Mouse (Mus musculus) heart, postnatal 0 days (tissue): ENCODE data around the gene Gpr27. TPM values are rescaled to one million over a fixed set of nuclear protein-coding genes. Genes with fewer than 3 reads are reported as not detected.

Experiments used
- ATAC-seq: fragments of 200-750 bp; cut with Nextera tagmentation; 2 replicates; pipeline ENCODE4 v1.8.0; 2017; ENCODE audit warnings: low read depth, moderate number of reproducible peaks, moderate library complexity; ENCODE audit not compliant: insufficient read depth
- DNase-seq: peaks from one replicate; pipeline ENCODE4 v3.0.0-alpha.2; 2016; ENCODE audit warnings: low spot score
- H3K27ac ChIP-seq: fragments of 300-500 bp; sonication (generic); 2 replicates; pipeline ENCODE4 v1.5.1; 2014; ENCODE audit warnings: low read depth, mild to moderate bottlenecking
- H3K27me3 ChIP-seq: fragments of 300-500 bp; sonication (generic); 2 replicates; pipeline ENCODE4 v1.6.1; 2014; ENCODE audit warnings: low read length, mixed read lengths; ENCODE audit not compliant: control insufficient read depth, insufficient read depth
- H3K36me3 ChIP-seq: fragments of 300-500 bp; sonication (generic); replicated peaks from 2 replicates; pipeline ENCODE4 v1.6.1; 2014; ENCODE audit warnings: low read length, mixed read lengths; ENCODE audit not compliant: control insufficient read depth, insufficient read depth
- H3K4me1 ChIP-seq: fragments of 300-500 bp; sonication (generic); 2 replicates; pipeline ENCODE4 v1.6.1; 2014; ENCODE audit warnings: antibody characterized with exemption; ENCODE audit not compliant: control insufficient read depth, insufficient read depth
- H3K4me2 ChIP-seq: fragments of 300-500 bp; sonication (generic); 2 replicates; pipeline ENCODE4 v1.6.1; 2014; ENCODE audit warnings: low read depth, mild to moderate bottlenecking, low read length, moderate library complexity
- H3K4me3 ChIP-seq: fragments of 300-500 bp; sonication (generic); 2 replicates; pipeline ENCODE4 v1.5.1; 2014; ENCODE audit warnings: low read depth, low read length
- H3K9ac ChIP-seq: fragments of 300-500 bp; sonication (generic); replicated peaks from 2 replicates; pipeline ENCODE4 v1.6.1; 2014; ENCODE audit warnings: low read depth, low read length, mixed read lengths
- H3K9me3 ChIP-seq: fragments of 300-500 bp; sonication (generic); replicated peaks from 2 replicates; pipeline ENCODE4 v1.6.1; 2016; ENCODE audit warnings: low read length; ENCODE audit not compliant: control insufficient read depth
- CTCF ChIP-seq: IDR thresholded peaks from 2 replicates; pipeline ENCODE4 v1.5.1; 2016; ENCODE audit warnings: antibody characterized with exemption, control low read depth, low read depth
- EP300 ChIP-seq: IDR thresholded peaks from 2 replicates; pipeline ENCODE4 v1.6.1; 2016; ENCODE audit warnings: antibody characterized with exemption, low read depth
- WGBS: fragments of 180-500 bp; shearing (Covaris S2); extraction: QIAGEN DNeasy Blood & Tissue Kit; methylation state at CpG from one replicate; pipeline ENCODE4 v1.1.7; 2014; 5-methylcytosine and 5-hydroxymethylcytosine counted together
- polyA plus RNA-seq: library from polyadenylated mRNA; unstranded; fragments of >200 nt; fragmentation: Nextera tagmentation; extraction: Ambion mirVana; gene quantifications from 2 replicates; pipeline ENCODE4 v1.2.1, GENCODE M21; 2015
- total RNA-seq: library from RNA; depleted of rRNA; stranded (reverse); fragments of >200 nt; gene quantifications from 2 replicates; pipeline ENCODE4 v1.2.3, GENCODE M21; 2014; ENCODE audit warnings: low replicate concordance

The Gpr27 gene
- total and polyA plus RNA-seq, 2 experiments from 2014 or later = 0.34 to 0.78 TPM

DNA sequence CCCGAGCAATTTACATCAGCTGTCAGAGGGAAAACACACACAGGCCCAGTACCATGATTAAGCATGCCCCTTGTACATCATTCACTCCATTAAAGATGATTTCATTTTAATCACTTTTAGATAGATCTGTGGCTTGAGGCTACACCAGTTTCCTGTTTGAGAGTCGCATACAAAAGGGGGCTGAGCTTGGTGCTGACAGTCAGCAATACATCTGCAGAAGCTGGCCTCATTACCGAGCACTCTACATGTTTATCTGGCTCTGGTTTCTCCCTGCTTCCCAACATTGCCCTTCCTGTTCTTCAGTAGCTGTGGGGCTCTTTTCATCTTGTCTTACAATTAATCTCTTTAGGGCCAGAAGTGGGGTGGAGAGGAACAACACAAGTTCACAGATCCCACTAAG is 32.0 kb upstream of the Gpr27 start:
- H3K27ac ChIP-seq = no peak overlapping the region
- 29% methylated on average over 3 of the region's 3 CpGs for WGBS
- no peaks in the 10 kb centered on the region for H3K27me3 ChIP-seq
- no peaks in the 10 kb centered on the region for H3K9me3 ChIP-seq
- H3K4me2 ChIP-seq = no peak overlapping the region
- H3K9ac ChIP-seq = no peak overlapping the region
- ATAC-seq (no peak), DNase-seq (no peak)
- H3K4me3 ChIP-seq = no peak overlapping the region
- TF ChIP-seq CTCF (no peak), EP300 (no peak)
- no peaks in the 10 kb centered on the region for H3K4me1 ChIP-seq
- no peaks in the 10 kb centered on the region for H3K36me3 ChIP-seq

DNA sequence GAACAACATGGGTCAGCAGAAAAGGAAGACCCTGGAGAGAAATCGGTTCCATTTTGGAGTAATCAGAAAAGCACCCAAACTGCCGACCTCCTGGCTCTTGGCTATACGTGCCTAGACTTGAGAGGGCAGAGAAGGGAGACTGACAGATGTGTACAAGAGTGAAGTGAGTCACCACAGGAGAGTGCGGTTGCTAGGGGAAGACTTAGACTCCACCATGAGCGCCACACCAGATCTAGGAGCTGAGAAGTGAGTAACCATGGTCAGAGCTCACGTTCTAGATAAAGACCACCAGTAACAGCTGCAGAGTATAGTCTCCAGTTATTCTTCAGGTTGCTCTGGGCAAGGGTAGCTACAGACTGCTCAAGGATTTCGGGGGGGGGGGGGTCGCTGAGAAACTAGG is 29.2 kb upstream of the Gpr27 start:
- H3K27me3 ChIP-seq = no peaks in the 10 kb centered on the region
- H3K4me1 ChIP-seq = 0 out of 2 replicates have a peak, but pooled peaks cover 8% of the 10 kb centered on the region
- no peak for TF ChIP-seq CTCF
- no peak overlapping the region for H3K4me2 ChIP-seq
- H3K27ac ChIP-seq = no peak overlapping the region
- ATAC-seq (no peak), DNase-seq (no peak)
- H3K4me3 ChIP-seq = no peak overlapping the region
- H3K9ac ChIP-seq = no peak overlapping the region
- H3K36me3 ChIP-seq = no peaks in the 10 kb centered on the region
- no peaks in the 10 kb centered on the region for H3K9me3 ChIP-seq
- 74% methylated on average over 8 of the region's 8 CpGs for WGBS

DNA sequence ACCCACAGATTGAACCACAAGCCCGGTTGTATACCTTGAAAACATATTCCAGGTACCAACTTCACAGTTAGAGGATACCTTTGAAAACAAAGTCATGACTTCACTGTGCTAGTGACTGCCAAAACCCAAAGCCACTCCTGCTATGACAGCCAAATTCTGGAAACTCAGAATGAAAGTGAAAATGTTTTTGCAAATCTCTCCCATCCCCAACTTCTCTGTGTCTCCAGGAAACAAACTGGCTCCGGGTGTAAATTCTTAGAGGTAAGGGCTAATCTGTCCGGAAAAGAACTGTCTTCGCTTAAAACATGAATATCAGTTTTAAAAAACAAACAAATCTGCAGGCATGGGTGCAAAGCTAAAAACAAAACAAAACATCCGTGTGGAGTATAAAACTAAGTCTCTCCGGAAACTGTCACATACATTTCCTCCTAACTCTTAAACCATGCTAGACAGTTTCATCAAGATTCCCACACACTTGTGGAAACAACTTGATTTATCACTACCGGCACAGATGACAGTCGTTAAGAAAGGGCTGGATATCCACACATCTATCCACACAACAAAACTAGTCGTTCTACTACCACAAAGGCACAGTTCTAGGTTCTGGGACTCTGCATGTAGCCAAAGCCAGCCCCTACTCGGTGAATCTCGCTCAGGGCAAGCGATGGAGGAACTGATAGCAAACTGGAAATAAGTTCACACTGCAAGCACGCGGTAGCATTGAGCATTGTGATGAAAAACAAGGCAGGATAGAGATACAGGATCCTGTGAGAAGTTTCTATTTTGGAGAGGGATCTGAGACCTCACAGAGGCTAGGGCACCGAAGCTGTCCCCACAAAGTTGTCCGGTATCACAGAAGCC is 26.8 kb upstream of the Gpr27 start:
- H3K27ac ChIP-seq = peak overlapping the region; percentile 68
- DNase-seq = no peak
- H3K36me3 ChIP-seq = no peaks in the 10 kb centered on the region
- peak; percentile 3; the same call in 1 of the 2 replicates for ATAC-seq
- WGBS = 27% methylated on average over 16 of the region's 16 CpGs
- TF ChIP-seq EP300 = no peak
- TF ChIP-seq CTCF = no peak
- H3K9me3 ChIP-seq = no peaks in the 10 kb centered on the region
- peak overlapping the region; percentile 93 for H3K4me3 ChIP-seq
- no peaks in the 10 kb centered on the region for H3K27me3 ChIP-seq
- H3K4me1 ChIP-seq = 0 out of 2 replicates have a peak, but pooled peaks cover 8% of the 10 kb centered on the region
- peak overlapping the region; percentile 89 for H3K4me2 ChIP-seq
- peak overlapping the region; percentile 90 for H3K9ac ChIP-seq

DNA sequence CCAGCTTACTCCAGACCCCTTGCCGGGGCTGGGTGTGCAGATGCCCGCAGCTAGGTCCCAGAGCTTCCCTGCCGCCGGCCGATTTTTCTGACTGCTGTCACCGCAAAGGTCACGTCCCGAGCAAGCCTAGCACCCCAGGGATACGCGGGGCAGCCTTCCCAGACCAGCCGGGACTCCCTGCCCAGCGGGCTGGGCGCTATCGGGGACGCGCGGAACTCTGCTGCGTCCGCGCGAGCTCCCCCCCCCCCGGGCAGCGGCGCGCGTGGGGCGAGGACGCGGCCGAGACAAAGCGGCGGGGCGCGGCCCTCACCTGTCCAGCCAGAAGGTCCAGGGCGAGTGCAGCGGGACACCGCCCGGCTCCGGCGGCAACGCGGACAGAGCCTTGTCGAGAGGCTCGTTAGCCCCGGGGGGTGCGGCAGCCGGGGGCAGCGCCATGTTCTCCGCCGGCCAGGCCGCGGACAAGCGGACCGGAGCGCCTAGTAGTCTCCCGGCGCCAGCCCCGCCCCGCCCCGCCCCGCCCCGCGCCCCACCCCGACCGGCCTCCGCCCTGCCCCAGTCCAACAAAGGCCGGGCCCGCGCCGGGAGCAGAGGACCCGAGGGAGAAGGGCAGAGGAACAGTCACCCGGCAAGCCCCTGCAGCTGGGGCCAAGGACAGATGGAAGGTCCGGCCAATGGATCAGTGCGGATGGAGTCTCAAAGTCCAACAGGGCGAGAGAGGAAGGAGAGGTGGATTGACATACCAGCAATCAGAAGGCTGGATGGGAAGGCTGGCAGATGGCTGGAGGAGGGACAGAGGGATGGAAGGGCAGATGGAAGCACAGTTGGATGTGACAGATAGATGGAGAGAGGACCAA is 25.9 kb upstream of the Gpr27 start, which contains the start of the genes Eif4e3 and Gm20696:
Gene Eif4e3 (minus strand): TSS at position 454 of the 854 bp plus-strand sequence.
Gene Gm20696 (minus strand): TSS at position 480 of the 854 bp plus-strand sequence.
- ATAC-seq (peak; percentile 87), DNase-seq (peak; percentile 46)
- WGBS = under 1% methylated on average over 30 of the region's 75 CpGs
- Histone ChIP-seq H3K9ac (peak within 1 kb of the TSS; percentile 90), H3K4me2 (peak within 1 kb of the TSS; percentile 89), H3K4me1 (0 out of 2 replicates have a peak, but pooled peaks cover 8% of the 10 kb centered on the region), H3K4me3 (peak within 1 kb of the TSS; percentile 93), H3K27me3 (no peaks in the 10 kb centered on the region), H3K27ac (peak within 1 kb of the TSS; percentile 68), H3K36me3 (no peaks in the 10 kb centered on the region), H3K9me3 (no peaks in the 10 kb centered on the region)
- TF ChIP-seq EP300 (no peak), CTCF (no peak)

DNA sequence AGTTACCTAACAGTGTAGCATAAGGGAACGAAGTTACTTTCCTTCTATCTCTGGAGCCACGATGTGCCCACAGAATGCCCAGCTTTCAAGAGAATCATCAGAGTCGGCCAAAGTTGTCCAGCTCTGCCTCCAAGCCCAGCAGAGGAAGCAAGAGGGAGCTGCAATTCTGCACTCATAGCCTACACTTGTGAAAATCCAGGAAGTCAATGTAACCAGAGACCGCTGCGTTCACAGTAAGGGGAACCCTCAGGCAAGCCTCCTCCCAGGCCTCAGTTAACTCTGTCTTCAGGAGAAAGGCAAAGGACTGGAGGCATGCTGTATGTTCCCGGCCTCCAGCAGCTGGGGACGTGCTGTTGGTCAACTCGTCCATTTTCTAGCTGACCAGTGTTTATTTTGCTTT is 25.2 kb upstream of the Gpr27 start:
- no peak overlapping the region for H3K27ac ChIP-seq
- peak overlapping the region; percentile 89 for H3K4me2 ChIP-seq
- peak overlapping the region; percentile 93; the same call in 1 of the 2 replicates for H3K4me3 ChIP-seq
- TF ChIP-seq EP300 (no peak), CTCF (no peak)
- 61% methylated on average over 8 of the region's 8 CpGs for WGBS
- H3K27me3 ChIP-seq = no peaks in the 10 kb centered on the region
- 0 out of 2 replicates have a peak overlapping the region, but pooled peaks have one; percentile 90 for H3K9ac ChIP-seq
- no peak for ATAC-seq
- H3K36me3 ChIP-seq = no peaks in the 10 kb centered on the region
- no peak for DNase-seq
- H3K4me1 ChIP-seq = 0 out of 2 replicates have a peak, but pooled peaks cover 8% of the 10 kb centered on the region
- H3K9me3 ChIP-seq = no peaks in the 10 kb centered on the region
